Mouse (Mus musculus) cerebellum, postnatal 4 days (tissue): ENCODE data around the gene Mogat2.

ENCODE experiments used
- DNase-seq, 2 experiments: peaks; one replicate each; pipeline ENCODE4 v3.0.0; 2022; ENCODE audit warnings: low spot score in 2 of 2, mixed read lengths in 1 of 2

Gene Mogat2

DNA sequence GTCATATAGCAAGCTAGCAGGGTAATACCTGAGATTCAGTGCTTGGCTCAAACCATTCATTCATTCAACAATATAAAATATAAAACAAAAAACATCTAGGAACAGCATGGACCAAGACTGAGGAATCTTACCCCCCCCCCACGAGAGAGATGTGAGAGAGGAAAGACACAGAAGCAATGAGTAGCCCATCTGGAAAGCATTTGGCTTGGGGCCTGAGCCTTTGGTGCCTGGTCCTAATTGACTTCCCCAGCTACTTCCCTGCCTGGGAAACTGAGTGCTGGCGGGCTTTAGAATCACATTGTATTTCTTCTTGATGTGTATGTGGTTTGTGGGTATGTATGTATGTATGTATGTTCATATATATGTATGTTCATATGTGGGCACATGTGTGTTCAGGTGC lies 2.8 kb downstream of the Mogat2 start:
- DNase-seq = no peak

GRCm38 (mm10) chr7:99234916-99235315 lies 3.5 kb downstream of the Mogat2 start:
- no peak for DNase-seq

GRCm38 (mm10) chr7:99232571-99232970 lies 5.8 kb downstream of the Mogat2 start:
- no peak for DNase-seq

DNA sequence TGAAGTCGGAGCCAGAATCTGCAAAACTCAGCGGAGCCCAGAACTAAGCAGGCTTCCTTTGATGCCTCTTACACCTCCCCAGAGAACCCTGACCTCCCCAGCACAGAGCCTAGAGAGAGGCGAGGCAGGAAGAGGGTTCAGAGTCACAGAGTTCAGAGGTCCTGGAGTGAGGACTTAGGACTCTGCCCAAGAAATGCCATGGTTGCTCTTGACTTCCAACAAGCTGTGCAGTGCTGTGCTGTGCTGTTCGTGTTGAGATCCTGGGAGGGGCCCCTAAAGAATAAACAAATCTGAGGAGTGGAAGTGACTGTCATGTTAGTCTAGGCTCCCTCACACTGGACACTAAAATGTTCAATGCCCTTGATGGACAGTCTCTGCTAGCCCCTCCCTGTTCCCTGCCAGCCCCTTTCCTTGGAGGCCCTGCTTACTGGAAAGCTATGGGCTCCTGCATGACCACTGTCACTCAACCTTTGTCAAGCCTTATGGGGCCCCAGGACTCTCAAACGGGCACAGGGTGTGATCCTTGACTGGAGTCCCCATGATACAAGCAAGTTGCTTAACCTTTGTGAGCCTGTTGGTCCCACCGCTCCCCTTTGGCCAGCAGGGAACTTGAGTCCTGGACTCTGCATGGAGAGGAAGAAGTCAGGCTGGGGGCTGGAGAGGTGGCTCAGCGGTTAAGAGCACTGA lies 8.2 kb downstream of the Mogat2 start:
- DNase-seq = no peak

DNA sequence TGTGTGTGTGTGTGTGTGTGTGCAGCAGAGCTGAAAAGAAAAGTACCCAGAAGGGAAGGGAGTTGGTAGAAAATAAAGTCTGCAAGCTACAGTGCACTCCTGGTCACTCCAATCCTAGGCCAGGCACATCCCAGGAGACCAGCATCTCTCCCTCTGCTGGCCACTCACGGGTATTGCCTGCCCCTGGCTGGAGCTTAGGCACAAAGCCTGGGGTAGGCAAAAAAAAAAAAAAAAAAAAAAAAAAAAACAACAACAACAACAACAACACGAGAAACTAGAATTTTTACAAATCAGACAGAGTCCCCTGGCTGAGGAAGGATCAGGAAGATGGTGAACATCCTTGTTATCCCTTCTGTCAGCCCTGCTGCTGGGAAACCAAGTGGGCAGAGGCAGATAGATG lies 9.0 kb downstream of the Mogat2 start:
- no peak for DNase-seq

GRCm38 (mm10) chr7:99228825-99229224 lies 9.6 kb downstream of the Mogat2 start:
- no peak for DNase-seq

DNA sequence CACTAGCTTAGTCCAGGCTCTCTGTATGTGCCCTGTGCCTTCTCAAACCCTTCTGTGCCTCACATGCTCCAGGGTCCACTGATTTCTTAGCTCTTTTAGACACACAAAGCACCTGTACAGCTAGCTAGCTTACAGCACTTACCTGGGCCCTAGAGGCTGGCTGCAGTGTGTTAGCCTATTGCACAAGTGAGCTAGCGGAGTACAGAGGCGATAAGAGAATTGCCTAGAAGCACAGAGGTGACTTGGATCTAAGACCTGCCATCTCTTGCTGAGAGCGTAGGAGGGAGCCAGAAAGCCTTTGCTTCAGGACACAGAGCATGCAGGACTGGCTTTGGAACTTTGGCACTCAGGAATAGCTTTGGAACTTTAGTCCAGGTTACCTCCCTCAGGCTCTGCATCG lies 11.2 kb downstream of the Mogat2 start:
- DNase-seq = no peak

- DNase-seq = no peak
Observed at GRCm38 (mm10) chr7:99226662-99227061, 11.8 kb downstream of the Mogat2 start.

DNA sequence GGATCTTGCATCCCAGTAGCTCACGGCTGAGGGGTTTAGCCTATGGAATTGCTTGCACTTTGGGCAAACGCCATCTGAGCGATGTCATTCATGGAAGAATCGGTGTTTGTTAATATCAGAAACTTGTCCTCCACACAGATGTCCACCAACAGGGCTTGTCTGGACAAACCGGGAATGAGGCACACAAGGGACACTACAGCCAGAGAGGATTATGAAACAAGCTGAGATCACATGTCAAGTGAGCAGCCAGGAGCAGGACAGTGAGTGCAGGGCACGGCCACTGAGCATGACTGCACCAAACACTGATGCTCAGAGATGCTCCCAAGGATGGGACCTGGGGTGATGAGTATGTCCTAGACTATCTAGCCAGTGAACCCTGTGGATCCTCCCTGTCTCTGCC lies 13.0 kb downstream of the Mogat2 start:
- no peak for DNase-seq

- no peak for DNase-seq
Observed at GRCm38 (mm10) chr7:99224648-99225190, 13.7 kb downstream of the Mogat2 start.

DNA sequence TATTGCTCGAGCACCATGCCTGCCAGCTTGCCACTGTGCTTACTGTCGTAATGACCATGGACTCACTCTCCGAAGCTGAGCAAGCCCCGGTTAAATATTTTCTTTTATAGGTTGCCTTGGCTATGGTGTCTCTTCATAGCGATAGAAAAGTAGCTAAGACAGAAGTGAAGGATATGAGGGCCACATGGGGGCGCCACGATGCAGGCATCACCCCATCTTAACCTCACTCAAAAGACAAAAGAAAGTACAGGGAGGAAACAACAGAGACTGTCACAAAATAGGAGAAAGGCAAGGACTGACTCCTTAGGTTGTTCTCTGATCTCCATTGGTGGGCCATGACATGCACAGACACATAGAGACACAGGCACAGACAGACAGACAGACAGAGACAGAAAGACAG lies 14.2 kb downstream of the Mogat2 start:
- no peak for DNase-seq

DNA sequence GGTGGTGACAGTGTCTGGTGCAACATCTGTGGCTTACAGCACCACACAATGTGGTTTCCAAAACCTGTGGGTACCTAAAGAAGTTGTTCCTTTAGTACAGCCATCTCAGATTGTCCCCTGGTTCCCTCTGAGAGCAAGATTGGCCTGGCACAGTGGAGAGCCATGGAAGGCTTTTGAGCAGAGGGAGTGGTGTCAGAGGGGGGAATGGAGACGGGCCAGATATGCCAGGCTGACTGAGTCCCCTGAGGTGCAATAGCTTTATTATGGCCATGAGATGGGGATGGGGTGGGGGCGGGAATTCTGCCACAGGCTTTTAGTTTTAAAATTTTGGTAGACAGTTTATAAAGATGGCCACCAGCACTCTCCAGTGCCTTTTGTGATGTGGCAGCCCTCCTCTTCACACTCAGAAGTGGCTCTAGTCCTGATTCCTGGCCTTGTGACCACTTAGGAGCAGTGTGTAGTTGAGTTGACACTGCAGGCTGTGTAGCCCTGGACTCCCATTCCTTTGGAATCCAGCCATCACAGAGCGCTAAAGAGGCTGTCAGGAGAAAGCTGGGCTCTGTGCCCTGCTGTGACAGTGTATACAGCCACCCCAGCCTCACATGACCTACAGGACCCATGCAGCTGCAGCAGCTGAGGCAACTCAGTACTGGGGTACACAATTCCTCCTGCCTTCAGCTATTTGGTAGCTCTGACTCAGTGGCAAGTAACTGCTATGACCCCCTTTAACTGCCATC lies 20.9 kb downstream of the Mogat2 start:
- peak in 1 of 2 experiments; percentile 46 for DNase-seq

GRCm38 (mm10) chr7:99215347-99215855 lies 23.0 kb downstream of the Mogat2 start:
- DNase-seq = no peak

GRCm38 (mm10) chr7:99214621-99215185 lies 23.7 kb downstream of the Mogat2 start:
- no peak for DNase-seq

DNA sequence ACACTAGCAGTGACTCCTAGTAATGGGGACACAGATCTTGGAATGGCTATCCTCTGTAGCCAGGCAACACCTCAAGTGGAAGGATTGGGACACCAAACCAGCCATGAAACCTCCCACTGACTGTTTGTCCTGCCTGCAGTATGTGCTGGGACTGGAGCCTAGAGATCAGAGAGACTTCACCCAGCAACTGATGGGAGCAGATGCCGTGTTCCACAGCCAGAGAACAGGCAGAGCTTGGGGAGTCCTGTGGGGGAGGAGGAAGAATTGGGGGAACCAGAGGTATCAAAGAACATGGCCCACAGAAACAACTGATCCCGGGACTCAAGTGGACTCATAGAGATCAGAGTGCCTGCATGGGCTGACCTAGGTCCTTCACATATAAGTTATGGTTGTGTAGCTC lies 24.7 kb downstream of the Mogat2 start:
- DNase-seq = no peak

GRCm38 (mm10) chr7:99213056-99213455 lies 25.4 kb downstream of the Mogat2 start:
- no peak for DNase-seq

DNA sequence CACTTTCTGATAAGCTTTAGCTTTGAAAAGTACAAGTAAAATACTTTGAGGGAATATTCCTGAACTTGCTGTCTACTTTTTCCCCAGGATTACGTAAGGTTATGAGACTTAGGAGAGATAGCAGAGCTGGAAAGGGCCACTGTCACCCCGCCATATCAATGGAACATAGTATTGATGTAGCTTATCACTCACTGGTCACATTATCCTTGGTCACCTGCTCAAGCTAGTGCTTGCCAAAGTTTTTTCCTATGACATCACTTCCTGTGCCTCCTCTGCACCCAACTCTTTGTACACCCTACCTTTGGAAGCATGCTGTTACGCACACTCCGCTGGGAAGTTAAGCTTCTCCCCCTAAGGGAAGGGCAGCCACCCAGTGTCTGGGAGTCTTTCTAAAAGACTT lies 29.7 kb downstream of the Mogat2 start:
- no peak for DNase-seq

DNA sequence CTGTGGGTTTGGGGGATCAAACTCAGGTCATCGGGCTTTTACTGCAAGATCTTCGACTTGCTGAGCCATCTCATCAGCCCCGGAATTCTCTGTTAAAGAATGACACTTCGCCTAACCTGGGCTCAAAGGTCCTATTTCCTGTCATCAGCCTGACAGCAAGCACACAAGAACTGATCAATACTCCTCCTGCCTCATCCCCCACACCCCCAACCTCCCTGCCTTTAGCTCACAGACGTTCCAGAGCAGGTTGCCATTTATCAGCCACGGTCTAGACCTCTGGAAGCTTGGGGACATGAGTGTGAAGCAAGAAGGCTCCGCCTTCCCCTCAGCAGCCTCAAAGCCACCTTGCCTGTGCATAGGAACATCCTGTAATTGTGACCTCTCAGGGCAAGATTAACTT lies 32.1 kb downstream of the Mogat2 start:
- DNase-seq = no peak

GRCm38 (mm10) chr7:99202163-99202562 lies 36.3 kb downstream of the Mogat2 start:
- no peak for DNase-seq

DNA sequence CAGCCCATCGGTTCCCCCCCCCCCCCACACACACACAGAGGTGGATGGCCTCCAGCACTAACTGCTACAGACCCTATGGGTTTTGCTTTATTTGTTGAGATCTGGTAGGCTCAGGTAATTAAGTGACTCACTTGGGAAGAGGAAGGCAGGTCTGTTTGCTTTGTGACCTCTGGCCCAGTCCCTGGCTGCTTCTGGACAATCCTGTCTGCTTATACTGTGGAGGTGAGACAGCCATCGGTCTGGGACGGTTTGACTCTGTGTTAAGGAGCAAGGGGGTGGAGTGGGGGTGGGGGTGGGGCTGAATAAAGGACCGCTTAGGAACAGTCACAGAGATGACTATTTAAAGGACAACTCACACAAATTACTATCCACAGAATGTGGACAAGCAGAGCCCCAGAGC lies 38.1 kb downstream of the Mogat2 start:
- no peak for DNase-seq

DNA sequence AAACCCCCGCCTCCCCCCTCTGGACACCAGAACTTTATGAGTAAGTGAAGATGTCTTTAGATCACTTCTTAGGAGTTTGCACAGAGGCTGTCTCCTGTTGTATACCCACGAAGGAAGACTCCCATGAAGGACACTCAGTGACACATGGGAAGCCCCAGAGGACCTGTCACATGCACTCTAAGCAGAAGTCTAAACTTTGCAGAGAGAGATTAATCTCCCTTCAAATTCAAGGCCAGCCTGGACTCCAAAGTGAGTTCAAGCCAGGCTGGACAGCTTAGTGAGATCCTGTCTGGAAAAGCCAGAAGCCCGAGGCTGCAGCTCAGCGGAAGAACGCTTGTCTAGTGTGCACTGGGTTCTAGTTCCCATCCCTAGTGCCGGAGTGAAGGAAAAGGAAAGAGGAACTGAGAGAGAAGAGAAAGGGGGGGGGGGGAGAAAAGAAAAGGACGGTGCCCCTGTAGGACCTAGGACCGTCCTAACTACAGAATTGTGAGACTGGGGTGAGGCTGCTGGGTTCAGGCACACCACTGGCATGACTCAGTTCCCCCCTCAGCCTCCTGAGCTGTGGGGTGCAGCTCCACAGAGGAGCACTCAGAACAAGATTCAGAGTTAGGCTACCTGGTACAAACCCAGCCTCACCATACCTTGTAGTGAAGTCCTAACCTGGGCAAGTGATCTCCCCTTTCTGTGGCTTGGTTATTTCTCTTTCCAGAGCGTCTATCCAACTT lies 38.8 kb downstream of the Mogat2 start:
- no peak for DNase-seq

GRCm38 (mm10) chr7:99198811-99199210 lies 39.6 kb downstream of the Mogat2 start:
- DNase-seq = no peak
